Mouse (Mus musculus): ENCODE measurements around the gene Ezr. TPM values are rescaled to one million over a fixed set of nuclear protein-coding genes. Genes with fewer than 3 reads are reported as not detected.
A peak's percentile ranks its signal among the peaks of the same experiment; 100 is the strongest.

Gene Ezr
- polyA plus RNA-seq, 1 experiment from 2014 or later, result 166 TPM

- Histone ChIP-seq H3K9ac (ENCODE audit: low read length) (no peak overlapping the region), H3K9me3 (replicated peaks; ENCODE audit: control insufficient read depth, low read length) (no peaks in the 10 kb centered on the region), H3K4me1 (ENCODE audit: control insufficient read depth, insufficient read depth, low read length) (peaks cover 67% of the 10 kb centered on the region), H3K4me2 (ENCODE audit: low read depth, low read length) (no peak overlapping the region; the same call in 1 of the 2 replicates), H3K36me3 (ENCODE audit: control insufficient read depth, insufficient read depth) (peaks cover 48% of the 10 kb centered on the region), H3K27me3 (ENCODE audit: control insufficient read depth, insufficient read depth, low read length) (no peaks in the 10 kb centered on the region), H3K27ac (ENCODE audit: low read length) (peak overlapping the region; percentile 66), H3K4me3 (ENCODE audit: low read length) (no peak overlapping the region)
- 66% methylated on average over 9 of the region's 9 CpGs for WGBS
- no peak for ATAC-seq (replicated peaks; ENCODE audit: extremely low read depth, insufficient read depth, low FRiP score)
These were observed 38.2 kb downstream of the Ezr start for GRCm38 (mm10) chr17:6744366-6744765.

GRCm38 (mm10) chr17:6743787-6744239 lies 38.8 kb downstream of the Ezr start:
- Histone ChIP-seq H3K9ac (ENCODE audit: low read length) (no peak overlapping the region), H3K4me3 (ENCODE audit: low read length) (no peak overlapping the region), H3K9me3 (replicated peaks; ENCODE audit: control insufficient read depth, low read length) (no peaks in the 10 kb centered on the region), H3K27me3 (ENCODE audit: control insufficient read depth, insufficient read depth, low read length) (no peaks in the 10 kb centered on the region), H3K4me2 (ENCODE audit: low read depth, low read length) (peak overlapping the region; percentile 9; the same call in 1 of the 2 replicates), H3K27ac (ENCODE audit: low read length) (peak overlapping the region; percentile 71), H3K36me3 (ENCODE audit: control insufficient read depth, insufficient read depth) (peaks cover 53% of the 10 kb centered on the region), H3K4me1 (ENCODE audit: control insufficient read depth, insufficient read depth, low read length) (peaks cover 61% of the 10 kb centered on the region)
- no peak for ATAC-seq (replicated peaks; ENCODE audit: extremely low read depth, insufficient read depth, low FRiP score)
- WGBS, result 67% methylated on average over 11 of the region's 11 CpGs

- H3K36me3 ChIP-seq (ENCODE audit: control insufficient read depth, insufficient read depth), result peaks cover 59% of the 10 kb centered on the region
- peaks cover 54% of the 10 kb centered on the region for H3K4me1 ChIP-seq (ENCODE audit: control insufficient read depth, insufficient read depth, low read length)
- no peak overlapping the region for H3K4me2 ChIP-seq (ENCODE audit: low read depth, low read length)
- H3K27ac ChIP-seq (ENCODE audit: low read length), result peak overlapping the region; percentile 71
- no peaks in the 10 kb centered on the region for H3K27me3 ChIP-seq (ENCODE audit: control insufficient read depth, insufficient read depth, low read length)
- ATAC-seq (replicated peaks; ENCODE audit: extremely low read depth, insufficient read depth, low FRiP score), result no peak
- no peaks in the 10 kb centered on the region for H3K9me3 ChIP-seq (replicated peaks; ENCODE audit: control insufficient read depth, low read length)
- 68% methylated on average over 11 of the region's 11 CpGs for WGBS
- H3K4me3 ChIP-seq (ENCODE audit: low read length), result no peak overlapping the region
- H3K9ac ChIP-seq (ENCODE audit: low read length), result no peak overlapping the region
These were observed 39.5 kb downstream of the Ezr start for GRCm38 (mm10) chr17:6743039-6743575.

DNA sequence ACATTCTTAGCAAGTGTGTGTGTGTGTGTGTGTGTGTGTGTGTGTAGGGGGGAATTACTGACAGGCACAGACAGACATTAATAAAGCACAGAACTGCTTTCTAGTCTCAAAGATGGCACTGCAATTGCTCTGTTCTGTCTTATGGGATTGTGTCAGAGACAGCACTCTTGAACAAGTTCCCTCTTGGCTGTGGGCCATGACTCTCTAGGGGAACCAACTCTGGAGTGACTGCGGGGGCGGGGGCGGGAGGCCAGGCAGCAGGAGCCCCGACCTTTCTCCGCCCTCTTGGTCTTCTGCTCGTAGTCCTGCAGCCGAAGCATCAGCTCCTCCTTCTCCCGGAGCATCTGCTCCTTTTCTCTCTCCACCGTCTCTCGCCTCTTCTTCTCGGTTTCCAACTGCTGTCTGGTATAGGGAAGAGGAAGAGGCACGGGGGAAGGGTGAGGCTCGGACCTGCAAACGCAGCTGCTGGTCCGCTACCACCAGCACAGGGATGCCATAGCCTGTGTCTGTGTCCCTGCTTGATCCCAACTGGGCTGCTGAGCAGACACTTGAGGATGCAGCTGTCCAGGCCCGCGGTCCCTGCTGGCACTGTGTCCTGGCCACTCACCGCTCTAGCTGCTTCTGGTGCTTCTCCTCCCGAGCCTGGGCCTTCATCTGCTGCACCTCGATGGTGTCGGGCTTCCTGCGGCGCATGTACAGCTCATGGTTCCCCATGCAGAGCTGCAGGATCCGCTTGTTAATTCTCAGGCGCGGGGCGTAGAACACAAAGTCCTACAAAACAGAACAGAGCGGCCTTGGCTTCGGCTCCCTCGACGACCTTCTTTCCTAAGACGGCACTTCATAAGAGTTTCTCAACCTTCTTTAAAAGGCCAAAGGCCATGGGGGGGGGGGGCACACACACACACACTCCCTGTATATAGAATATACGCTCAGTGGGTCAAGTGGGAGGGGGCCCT lies 40.2 kb downstream of the Ezr start:
- H3K27ac ChIP-seq (ENCODE audit: low read length), result peak overlapping the region; percentile 71
- no peak overlapping the region; the same call in 1 of the 2 replicates for H3K4me2 ChIP-seq (ENCODE audit: low read depth, low read length)
- H3K27me3 ChIP-seq (ENCODE audit: control insufficient read depth, insufficient read depth, low read length), result no peaks in the 10 kb centered on the region
- 49% methylated on average over 30 of the region's 33 CpGs for WGBS
- peak; percentile 43; the same call in 1 of the 2 replicates for ATAC-seq (replicated peaks; ENCODE audit: extremely low read depth, insufficient read depth, low FRiP score)
- H3K4me3 ChIP-seq (ENCODE audit: low read length), result no peak overlapping the region
- H3K9ac ChIP-seq (ENCODE audit: low read length), result peak overlapping the region; percentile 32; the same call in 1 of the 2 replicates
- H3K36me3 ChIP-seq (ENCODE audit: control insufficient read depth, insufficient read depth), result peaks cover 59% of the 10 kb centered on the region
- H3K9me3 ChIP-seq (replicated peaks; ENCODE audit: control insufficient read depth, low read length), result no peaks in the 10 kb centered on the region
- peaks cover 48% of the 10 kb centered on the region for H3K4me1 ChIP-seq (ENCODE audit: control insufficient read depth, insufficient read depth, low read length)

- H3K4me1 ChIP-seq (ENCODE audit: control insufficient read depth, insufficient read depth, low read length), result peaks cover 37% of the 10 kb centered on the region
- H3K4me2 ChIP-seq (ENCODE audit: low read depth, low read length), result no peak overlapping the region
- ATAC-seq (replicated peaks; ENCODE audit: extremely low read depth, insufficient read depth, low FRiP score), result no peak
- peaks cover 51% of the 10 kb centered on the region for H3K36me3 ChIP-seq (ENCODE audit: control insufficient read depth, insufficient read depth)
- no peak overlapping the region for H3K4me3 ChIP-seq (ENCODE audit: low read length)
- H3K9me3 ChIP-seq (replicated peaks; ENCODE audit: control insufficient read depth, low read length), result no peaks in the 10 kb centered on the region
- no peaks in the 10 kb centered on the region for H3K27me3 ChIP-seq (ENCODE audit: control insufficient read depth, insufficient read depth, low read length)
- H3K27ac ChIP-seq (ENCODE audit: low read length), result no peak overlapping the region; the same call in 1 of the 2 replicates
- 81% methylated on average over 12 of the region's 12 CpGs for whole genome bisulfite sequencing
- H3K9ac ChIP-seq (ENCODE audit: low read length), result no peak overlapping the region
These were observed 41.3 kb downstream of the Ezr start for GRCm38 (mm10) chr17:6741271-6741670.

GRCm38 (mm10) chr17:6740331-6741170 lies 42.0 kb downstream of the Ezr start:
- no peak for ATAC-seq (replicated peaks; ENCODE audit: extremely low read depth, insufficient read depth, low FRiP score)
- Histone ChIP-seq H3K27ac (ENCODE audit: low read length) (no peak overlapping the region), H3K4me3 (ENCODE audit: low read length) (no peak overlapping the region), H3K36me3 (ENCODE audit: control insufficient read depth, insufficient read depth) (peaks cover 44% of the 10 kb centered on the region), H3K9ac (ENCODE audit: low read length) (no peak overlapping the region), H3K9me3 (replicated peaks; ENCODE audit: control insufficient read depth, low read length) (no peaks in the 10 kb centered on the region), H3K27me3 (ENCODE audit: control insufficient read depth, insufficient read depth, low read length) (no peaks in the 10 kb centered on the region), H3K4me2 (ENCODE audit: low read depth, low read length) (no peak overlapping the region), H3K4me1 (ENCODE audit: control insufficient read depth, insufficient read depth, low read length) (peaks cover 32% of the 10 kb centered on the region)
- WGBS, result 90% methylated on average over 19 of the region's 19 CpGs

DNA sequence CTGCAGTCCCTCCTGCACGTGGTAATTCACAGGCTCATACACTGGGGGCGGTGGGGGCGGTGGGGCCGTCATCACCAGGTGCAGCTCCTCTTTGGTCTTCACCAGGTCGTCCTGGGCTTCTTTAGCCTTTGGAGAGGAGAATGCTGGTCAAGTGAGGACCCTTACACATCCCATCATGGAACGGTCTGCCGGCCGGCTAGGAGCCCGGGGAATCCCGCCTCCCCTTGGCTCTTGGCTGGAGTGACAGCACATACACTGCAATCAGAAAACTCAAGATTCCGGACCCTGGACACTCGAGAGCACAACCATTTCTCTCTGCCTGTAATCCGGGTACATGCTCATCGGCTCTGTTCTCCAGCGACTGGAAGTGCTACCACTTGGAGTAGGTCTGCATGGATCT lies 42.8 kb downstream of the Ezr start:
- Histone ChIP-seq H3K27me3 (ENCODE audit: control insufficient read depth, insufficient read depth, low read length) (no peaks in the 10 kb centered on the region), H3K36me3 (ENCODE audit: control insufficient read depth, insufficient read depth) (peaks cover 36% of the 10 kb centered on the region), H3K4me2 (ENCODE audit: low read depth, low read length) (no peak overlapping the region), H3K9ac (ENCODE audit: low read length) (no peak overlapping the region), H3K9me3 (replicated peaks; ENCODE audit: control insufficient read depth, low read length) (no peaks in the 10 kb centered on the region), H3K4me3 (ENCODE audit: low read length) (no peak overlapping the region), H3K4me1 (ENCODE audit: control insufficient read depth, insufficient read depth, low read length) (peaks cover 34% of the 10 kb centered on the region), H3K27ac (ENCODE audit: low read length) (no peak overlapping the region)
- WGBS, result 87% methylated on average over 15 of the region's 15 CpGs
- no peak for ATAC-seq (replicated peaks; ENCODE audit: extremely low read depth, insufficient read depth, low FRiP score)

DNA sequence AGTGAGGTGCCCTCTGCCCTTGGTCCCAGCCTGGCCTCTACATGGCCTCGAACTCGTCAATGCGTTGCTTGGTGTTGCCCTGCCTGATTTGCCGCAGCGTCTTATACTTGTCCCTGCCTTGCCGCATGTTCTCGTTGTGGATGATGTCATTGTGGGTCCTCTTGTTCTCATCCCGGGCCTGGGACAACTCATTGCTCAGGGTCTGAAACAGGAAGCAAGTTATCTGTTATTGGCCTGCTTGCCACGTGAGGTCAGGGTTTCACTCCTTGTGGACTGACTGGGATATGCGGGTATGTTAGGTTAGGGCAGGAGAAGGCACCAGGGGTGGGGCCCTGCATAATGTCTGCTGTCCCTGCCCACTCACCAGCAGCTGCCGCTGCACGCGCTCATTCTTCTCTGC lies 43.3 kb downstream of the Ezr start:
- no peaks in the 10 kb centered on the region for H3K27me3 ChIP-seq (ENCODE audit: control insufficient read depth, insufficient read depth, low read length)
- no peak for ATAC-seq (replicated peaks; ENCODE audit: extremely low read depth, insufficient read depth, low FRiP score)
- peaks cover 34% of the 10 kb centered on the region for H3K36me3 ChIP-seq (ENCODE audit: control insufficient read depth, insufficient read depth)
- H3K4me2 ChIP-seq (ENCODE audit: low read depth, low read length), result no peak overlapping the region
- H3K27ac ChIP-seq (ENCODE audit: low read length), result no peak overlapping the region
- no peak overlapping the region for H3K4me3 ChIP-seq (ENCODE audit: low read length)
- 82% methylated on average over 13 of the region's 13 CpGs for whole genome bisulfite sequencing
- H3K4me1 ChIP-seq (ENCODE audit: control insufficient read depth, insufficient read depth, low read length), result peaks cover 34% of the 10 kb centered on the region
- no peaks in the 10 kb centered on the region for H3K9me3 ChIP-seq (replicated peaks; ENCODE audit: control insufficient read depth, low read length)
- no peak overlapping the region for H3K9ac ChIP-seq (ENCODE audit: low read length)
